Mouse (Mus musculus): ENCODE measurements around the gene Nodal. TPM values are rescaled to one million over a fixed set of nuclear protein-coding genes. Genes with fewer than 3 reads are reported as not detected.

Nodal gene
- polyA plus RNA-seq, 1 experiment = not detected

- H3K27ac ChIP-seq (ENCODE audit: insufficient read depth, low read length) = no peak overlapping the region
- H3K4me3 ChIP-seq (ENCODE audit: insufficient read depth, low read length) = no peak overlapping the region
- no peak for TF ChIP-seq CTCF (IDR thresholded peaks at IDR 0.05; ENCODE audit: borderline replicate concordance, insufficient read depth, low read length)
- no peak for TF ChIP-seq POLR2A (IDR thresholded peaks at IDR 0.05; ENCODE audit: low read depth, low read length)
- H3K4me1 ChIP-seq (ENCODE audit: control insufficient read depth, insufficient read depth, low read length) = no peaks in the 10 kb centered on the region
These were observed 6.7 kb downstream of the Nodal start for GRCm38 (mm10) chr10:61424500-61424899.

- Histone ChIP-seq H3K4me3 (ENCODE audit: insufficient read depth, low read length) (no peak overlapping the region), H3K4me1 (ENCODE audit: control insufficient read depth, insufficient read depth, low read length) (no peaks in the 10 kb centered on the region)
These were observed 7.3 kb downstream of the Nodal start for GRCm38 (mm10) chr10:61425047-61425446.

DNA sequence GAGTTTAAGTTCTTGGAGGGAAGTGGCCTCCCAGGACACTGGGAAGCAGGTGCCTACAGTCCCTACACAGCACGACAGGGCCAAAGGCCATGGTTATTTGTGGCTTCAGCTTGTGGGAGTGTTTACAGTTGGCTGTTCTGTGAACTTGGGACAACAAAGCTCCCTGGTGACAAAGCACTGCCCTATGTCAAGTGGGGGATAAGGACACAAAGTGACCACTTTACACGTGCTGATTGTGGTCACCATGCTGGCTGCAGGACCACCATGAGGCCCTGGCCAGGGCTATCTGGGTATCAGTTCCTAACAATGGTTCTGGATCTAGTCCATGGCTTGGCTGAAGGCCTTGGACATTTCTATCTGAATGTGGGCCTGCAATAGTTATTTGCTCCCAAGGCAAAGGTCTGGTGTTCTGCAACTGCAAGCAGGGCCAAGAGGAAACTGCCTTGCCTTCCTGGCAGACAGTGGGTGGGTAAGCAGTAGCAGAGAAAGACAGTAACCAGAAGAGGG, 8.5 kb downstream of the Nodal start:
- Histone ChIP-seq H3K4me1 (ENCODE audit: control insufficient read depth, insufficient read depth, low read length) (no peaks in the 10 kb centered on the region), H3K4me3 (ENCODE audit: insufficient read depth, low read length) (no peak overlapping the region), H3K27ac (ENCODE audit: insufficient read depth, low read length) (no peak overlapping the region)
- TF ChIP-seq POLR2A (IDR thresholded peaks at IDR 0.05; ENCODE audit: low read depth, low read length) (no peak), CTCF (IDR thresholded peaks at IDR 0.05; ENCODE audit: borderline replicate concordance, insufficient read depth, low read length) (no peak)

More at GRCm38 (mm10) chr10:61425047-61425446, 7.3 kb downstream of the Nodal start:
- TF ChIP-seq CTCF (IDR thresholded peaks at IDR 0.05; ENCODE audit: borderline replicate concordance, insufficient read depth, low read length) (no peak), POLR2A (IDR thresholded peaks at IDR 0.05; ENCODE audit: low read depth, low read length) (no peak)
- no peak overlapping the region for H3K27ac ChIP-seq (ENCODE audit: insufficient read depth, low read length)

- TF ChIP-seq POLR2A (IDR thresholded peaks at IDR 0.05; ENCODE audit: low read depth, low read length) (no peak), CTCF (IDR thresholded peaks at IDR 0.05; ENCODE audit: borderline replicate concordance, insufficient read depth, low read length) (no peak)
- Histone ChIP-seq H3K4me3 (ENCODE audit: insufficient read depth, low read length) (no peak overlapping the region), H3K4me1 (ENCODE audit: control insufficient read depth, insufficient read depth, low read length) (no peaks in the 10 kb centered on the region), H3K27ac (ENCODE audit: insufficient read depth, low read length) (no peak overlapping the region)
These were observed 10.2 kb downstream of the Nodal start for GRCm38 (mm10) chr10:61427951-61428350.

DNA sequence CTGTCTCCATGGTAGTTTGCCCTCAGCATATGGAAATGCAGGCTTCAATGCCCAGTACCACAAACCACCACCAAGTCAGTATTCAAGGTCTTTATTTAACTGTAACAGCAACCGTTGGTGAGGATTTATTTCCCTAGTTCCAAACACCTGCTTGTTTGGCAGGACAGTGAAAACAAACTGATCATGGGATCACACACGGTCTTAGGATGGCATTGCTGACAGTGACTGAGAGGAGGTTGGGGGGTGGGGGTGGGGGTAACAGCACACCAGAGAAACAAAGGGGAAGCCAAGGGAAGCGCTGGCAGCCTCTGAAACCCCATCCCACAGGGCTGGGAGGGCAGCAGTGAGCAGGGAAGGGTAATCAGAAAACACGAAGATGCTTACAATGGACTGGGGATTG, 10.6 kb downstream of the Nodal start:
- Histone ChIP-seq H3K4me1 (ENCODE audit: control insufficient read depth, insufficient read depth, low read length) (no peaks in the 10 kb centered on the region), H3K4me3 (ENCODE audit: insufficient read depth, low read length) (no peak overlapping the region), H3K27ac (ENCODE audit: insufficient read depth, low read length) (no peak overlapping the region)
- no peak for TF ChIP-seq CTCF (IDR thresholded peaks at IDR 0.05; ENCODE audit: borderline replicate concordance, insufficient read depth, low read length)

DNA sequence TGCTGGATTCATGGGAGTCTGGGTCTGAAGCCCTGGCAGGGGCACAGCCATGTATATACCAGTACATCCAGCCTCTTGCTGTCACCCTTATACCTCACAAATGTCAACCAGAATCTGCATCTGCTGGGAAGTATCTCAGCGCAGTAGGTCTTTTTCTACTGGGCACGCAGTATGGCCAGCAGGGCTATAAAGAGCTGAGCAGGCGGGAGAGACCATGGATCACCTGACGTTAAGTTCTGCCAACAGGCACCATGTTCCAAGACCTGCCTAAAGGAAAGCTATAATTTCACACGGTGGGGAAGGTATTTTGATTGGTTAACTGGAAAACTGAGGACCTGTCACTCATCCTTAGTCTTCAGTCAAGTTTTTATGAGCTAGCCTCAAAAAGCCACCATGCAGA, 11.3 kb downstream of the Nodal start:
- no peak overlapping the region for H3K27ac ChIP-seq (ENCODE audit: insufficient read depth, low read length)
- H3K4me3 ChIP-seq (ENCODE audit: insufficient read depth, low read length) = no peak overlapping the region
- TF ChIP-seq CTCF (IDR thresholded peaks at IDR 0.05; ENCODE audit: borderline replicate concordance, insufficient read depth, low read length) = no peak
- no peaks in the 10 kb centered on the region for H3K4me1 ChIP-seq (ENCODE audit: control insufficient read depth, insufficient read depth, low read length)

GRCm38 (mm10) chr10:61431375-61431774, 13.6 kb downstream of the Nodal start:
- no peak overlapping the region for H3K4me3 ChIP-seq (ENCODE audit: insufficient read depth, low read length)
- no peaks in the 10 kb centered on the region for H3K4me1 ChIP-seq (ENCODE audit: control insufficient read depth, insufficient read depth, low read length)
- no peak for TF ChIP-seq POLR2A (IDR thresholded peaks at IDR 0.05; ENCODE audit: low read depth, low read length)
- no peak for TF ChIP-seq CTCF (IDR thresholded peaks at IDR 0.05; ENCODE audit: borderline replicate concordance, insufficient read depth, low read length)
- H3K27ac ChIP-seq (ENCODE audit: insufficient read depth, low read length) = no peak overlapping the region

DNA sequence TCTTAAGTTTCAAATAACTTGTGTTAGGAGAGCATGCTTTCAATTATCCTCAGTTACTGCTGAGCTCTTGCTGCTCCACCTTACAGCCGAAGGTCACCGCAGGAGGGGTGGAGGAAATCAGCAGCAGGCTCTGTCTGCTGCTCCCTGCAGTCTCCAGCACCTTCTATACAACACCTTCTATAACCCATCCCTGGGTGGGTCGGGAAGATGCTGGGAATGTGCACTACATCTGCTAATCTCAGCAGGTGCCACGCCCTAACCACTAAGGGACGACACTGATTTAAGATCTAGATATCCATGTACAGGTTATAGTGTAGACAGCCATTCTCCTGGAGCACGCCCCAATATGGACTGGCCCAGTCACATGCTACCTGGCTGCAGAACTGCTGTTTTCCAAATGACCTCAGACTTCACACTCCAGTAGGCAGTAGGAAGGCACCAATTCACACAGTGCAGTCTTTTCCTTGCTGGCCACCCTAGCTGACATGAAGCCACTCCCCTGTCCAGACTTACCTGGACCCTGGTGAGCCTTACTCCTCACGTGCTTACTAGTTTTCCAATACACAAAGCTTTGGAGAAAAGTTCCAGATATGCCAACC, 22.5 kb downstream of the Nodal start:
- Histone ChIP-seq H3K27ac (ENCODE audit: insufficient read depth, low read length) (no peak overlapping the region), H3K4me1 (ENCODE audit: control insufficient read depth, insufficient read depth, low read length) (peaks cover 4% of the 10 kb centered on the region; the same call in 1 of the 2 replicates), H3K4me3 (ENCODE audit: insufficient read depth, low read length) (no peak overlapping the region)
- TF ChIP-seq CTCF (IDR thresholded peaks at IDR 0.05; ENCODE audit: borderline replicate concordance, insufficient read depth, low read length) (no peak), POLR2A (IDR thresholded peaks at IDR 0.05; ENCODE audit: low read depth, low read length) (no peak)

GRCm38 (mm10) chr10:61443456-61443855, 25.7 kb downstream of the Nodal start:
- Histone ChIP-seq H3K27ac (ENCODE audit: insufficient read depth, low read length) (no peak overlapping the region), H3K4me1 (ENCODE audit: control insufficient read depth, insufficient read depth, low read length) (peaks cover 4% of the 10 kb centered on the region), H3K4me3 (ENCODE audit: insufficient read depth, low read length) (no peak overlapping the region)
- TF ChIP-seq POLR2A (IDR thresholded peaks at IDR 0.05; ENCODE audit: low read depth, low read length) = no peak
- no peak for TF ChIP-seq CTCF (IDR thresholded peaks at IDR 0.05; ENCODE audit: borderline replicate concordance, insufficient read depth, low read length)

DNA sequence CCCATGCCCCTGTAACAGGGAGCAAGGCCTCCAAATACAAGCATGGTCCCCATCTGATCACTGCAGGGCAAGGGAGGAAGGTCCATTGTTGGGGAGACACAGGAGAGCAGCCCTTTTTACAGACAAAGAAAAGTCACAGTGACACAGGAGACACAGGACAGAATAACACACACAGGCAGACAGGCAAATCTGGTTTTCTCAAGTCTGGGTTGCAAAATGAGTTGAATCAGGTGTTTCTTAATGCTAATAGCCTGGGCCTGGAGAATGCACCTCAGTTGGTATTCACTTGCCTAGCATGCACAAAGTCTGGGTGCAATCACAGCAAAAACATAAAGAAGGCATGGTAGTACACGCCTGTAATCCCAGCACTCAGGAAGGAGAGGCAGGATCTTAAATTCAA, 26.1 kb downstream of the Nodal start:
- Histone ChIP-seq H3K27ac (ENCODE audit: insufficient read depth, low read length) (no peak overlapping the region), H3K4me3 (ENCODE audit: insufficient read depth, low read length) (no peak overlapping the region), H3K4me1 (ENCODE audit: control insufficient read depth, insufficient read depth, low read length) (peaks cover 4% of the 10 kb centered on the region)
- no peak for TF ChIP-seq CTCF (IDR thresholded peaks at IDR 0.05; ENCODE audit: borderline replicate concordance, insufficient read depth, low read length)
- no peak for TF ChIP-seq POLR2A (IDR thresholded peaks at IDR 0.05; ENCODE audit: low read depth, low read length)

Data from embryonic fibroblast, embryonic 13.5 days (primary cell).